Mouse (Mus musculus): Measurements from ENCODE around the gene Cym. TPM values are rescaled to one million over a fixed set of nuclear protein-coding genes. Genes with fewer than 3 reads are reported as not detected.

Gene Cym
- total RNA-seq (2021) = not detected

DNA sequence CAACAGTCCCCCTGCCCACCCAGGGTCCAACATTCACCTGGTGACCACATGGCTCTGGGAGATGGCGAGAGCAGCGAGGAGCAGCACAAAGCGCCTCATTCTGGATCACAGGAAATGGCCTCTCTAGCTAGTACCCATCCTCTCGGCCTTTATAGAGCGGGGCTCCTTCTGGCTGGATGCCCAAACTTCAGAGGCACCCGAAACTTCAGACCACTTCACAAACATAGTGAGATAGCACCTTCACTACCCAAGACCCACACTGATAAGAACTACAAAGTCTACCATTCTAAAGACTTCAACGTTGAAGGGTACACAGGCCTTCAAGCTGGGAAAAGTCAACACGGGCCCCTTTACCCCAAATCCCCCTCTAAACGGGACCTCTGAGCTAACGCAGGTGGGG is at the start of gene Cym:
Cym (minus strand) TSS at position 125 of the 400 bp plus-strand sequence.
- DNase-seq (ENCODE audit: extremely low spot score in 1 of 2, low spot score in 1 of 2) = no peak

DNA sequence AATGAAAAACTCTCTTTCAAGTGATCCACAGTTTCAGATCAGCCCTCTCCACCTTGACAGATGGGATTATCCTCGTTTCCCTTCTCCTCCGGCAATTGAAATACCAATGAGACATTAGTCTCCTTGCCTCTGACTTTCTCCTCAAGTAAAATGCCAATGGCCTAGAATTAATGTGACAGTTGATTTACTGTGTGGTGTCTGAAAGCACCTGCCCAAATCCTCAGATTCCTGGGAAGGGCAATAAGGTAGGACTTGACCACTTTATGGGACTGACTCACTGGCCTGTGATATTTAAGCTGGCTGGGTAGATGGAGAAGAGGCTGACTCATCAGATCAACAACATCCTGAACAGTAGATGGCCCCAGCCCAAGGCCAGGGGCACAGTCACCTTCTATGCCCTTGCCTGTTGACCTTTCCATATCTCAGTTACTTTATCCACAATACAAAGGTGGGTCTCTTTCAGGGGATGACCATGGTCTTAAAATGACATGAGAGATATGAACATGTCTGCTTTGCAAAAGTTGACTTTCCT is 45.3 kb upstream of the Cym start:
- DNase-seq (ENCODE audit: extremely low spot score in 1 of 2, low spot score in 1 of 2) = no peak

DNA sequence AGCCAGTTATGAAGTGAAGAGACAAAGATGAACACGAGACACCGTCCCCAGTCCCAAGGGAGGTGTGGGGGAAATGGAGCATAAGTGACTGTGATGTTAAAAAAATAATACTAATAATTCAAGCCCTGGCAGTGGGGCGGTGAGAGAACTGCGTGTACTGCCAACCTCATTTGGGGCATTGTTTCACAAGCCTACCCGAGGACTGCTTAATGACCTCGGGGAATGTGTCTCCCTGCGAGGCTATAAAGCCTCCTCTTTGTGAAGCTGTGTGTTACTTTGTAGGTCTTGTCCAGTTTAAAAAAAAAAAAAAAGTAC is 40.3 kb upstream of the Cym start:
- DNase-seq (ENCODE audit: extremely low spot score in 1 of 2, low spot score in 1 of 2) = no peak

DNA sequence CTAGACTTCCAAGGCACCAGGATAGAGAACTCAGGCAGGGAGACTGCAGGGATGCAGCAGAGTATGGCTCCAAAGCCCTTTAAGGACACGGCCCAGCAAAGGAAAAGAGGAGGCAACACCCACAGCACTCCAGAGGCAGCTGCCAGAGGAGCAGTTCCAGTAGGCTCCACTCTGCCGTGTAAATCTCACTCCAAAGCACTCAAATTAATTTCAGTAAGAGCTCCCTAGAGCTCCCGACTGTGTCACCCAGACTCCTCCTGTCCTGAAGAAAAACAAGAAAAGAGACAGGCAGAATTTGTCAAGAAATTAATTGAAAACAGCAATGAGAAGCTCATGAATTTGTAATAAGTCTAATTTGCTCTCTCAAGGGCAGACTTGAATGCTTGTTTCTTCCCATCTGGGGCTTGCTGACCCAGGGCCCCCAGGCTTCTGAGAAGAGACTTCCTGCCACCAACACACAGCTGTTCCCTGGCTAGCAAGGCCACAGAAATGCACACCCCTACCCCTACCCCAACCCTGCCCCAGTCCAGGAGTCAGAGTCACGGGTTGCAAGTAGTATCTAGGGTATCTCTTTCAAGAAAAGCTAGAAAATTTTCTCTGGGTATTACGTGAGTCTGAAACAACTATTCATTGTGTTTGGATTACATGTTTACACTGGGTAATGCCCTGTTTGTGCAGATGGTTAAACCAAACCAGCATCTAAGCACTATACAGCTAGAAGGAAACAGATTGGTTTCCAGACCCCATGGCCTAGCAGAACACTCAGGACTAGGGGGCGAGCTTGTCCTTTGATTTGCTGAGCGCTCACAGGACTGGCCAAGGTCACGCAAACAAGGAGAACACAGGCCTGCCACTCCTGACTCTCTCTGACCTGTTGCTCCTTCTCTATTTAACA is 39.7 kb upstream of the Cym start:
- DNase-seq (ENCODE audit: extremely low spot score in 1 of 2, low spot score in 1 of 2) = peak in 1 of 2 experiments; percentile 15

DNA sequence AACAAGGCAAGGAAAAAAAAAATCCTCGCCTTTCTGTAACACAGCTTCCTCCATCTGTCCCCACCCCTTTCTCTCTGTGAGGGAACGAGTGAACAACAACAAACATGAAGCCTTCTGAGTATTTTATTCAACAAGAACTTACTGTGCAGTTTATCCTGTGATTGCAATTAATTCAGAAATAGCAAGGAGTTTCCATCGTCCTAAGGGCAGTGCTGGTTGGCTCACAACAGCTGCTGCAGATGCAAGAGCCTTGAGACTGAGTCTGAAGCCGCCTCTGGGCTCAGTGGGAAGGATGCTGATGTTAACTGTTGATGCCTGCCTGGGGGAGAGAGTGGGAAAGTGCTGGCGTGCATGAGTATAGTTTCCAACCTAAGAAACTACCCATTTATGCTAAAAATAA is 36.4 kb upstream of the Cym start:
- DNase-seq (ENCODE audit: extremely low spot score in 1 of 2, low spot score in 1 of 2) = no peak

DNA sequence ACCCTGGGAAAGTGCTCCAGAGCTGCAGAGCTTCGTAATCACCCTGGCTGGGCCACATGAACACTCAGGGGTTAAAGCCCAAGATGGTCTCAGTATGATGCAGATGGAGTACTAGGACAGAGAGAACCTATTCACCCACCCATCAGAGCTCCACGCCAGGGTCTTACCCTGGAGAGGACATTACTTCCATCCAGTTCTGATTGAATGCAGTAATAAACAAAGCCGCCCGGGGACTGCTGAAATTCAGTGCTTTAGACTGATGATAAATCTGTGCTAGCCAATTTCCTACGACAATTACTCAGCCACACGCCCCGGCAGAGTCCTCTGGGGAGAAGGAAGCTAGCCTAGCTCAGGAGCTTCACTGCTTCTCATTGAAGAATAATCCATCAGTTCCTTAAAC is 35.2 kb upstream of the Cym start:
- DNase-seq (ENCODE audit: extremely low spot score in 1 of 2, low spot score in 1 of 2) = no peak

DNA sequence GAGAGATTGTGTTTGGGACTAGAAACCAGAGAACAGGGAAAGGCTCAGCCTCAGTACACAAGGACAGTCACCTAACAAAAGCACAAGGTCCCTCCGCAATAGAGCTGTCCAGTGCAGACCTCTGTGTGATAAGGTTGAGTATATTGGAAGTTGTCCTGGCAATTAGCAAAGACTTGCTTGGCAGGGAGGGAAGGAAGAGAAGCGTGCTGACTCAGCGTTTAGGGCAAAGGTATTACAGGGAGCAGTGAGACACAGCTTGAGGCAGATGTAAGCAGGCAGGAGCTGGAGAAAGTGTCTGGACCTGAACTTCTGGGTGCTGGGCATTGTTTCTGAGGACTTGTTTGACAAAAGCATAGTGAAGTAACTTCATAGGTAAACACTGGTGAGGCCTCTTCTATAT is 34.5 kb upstream of the Cym start:
- DNase-seq (ENCODE audit: extremely low spot score in 1 of 2, low spot score in 1 of 2) = no peak

DNA sequence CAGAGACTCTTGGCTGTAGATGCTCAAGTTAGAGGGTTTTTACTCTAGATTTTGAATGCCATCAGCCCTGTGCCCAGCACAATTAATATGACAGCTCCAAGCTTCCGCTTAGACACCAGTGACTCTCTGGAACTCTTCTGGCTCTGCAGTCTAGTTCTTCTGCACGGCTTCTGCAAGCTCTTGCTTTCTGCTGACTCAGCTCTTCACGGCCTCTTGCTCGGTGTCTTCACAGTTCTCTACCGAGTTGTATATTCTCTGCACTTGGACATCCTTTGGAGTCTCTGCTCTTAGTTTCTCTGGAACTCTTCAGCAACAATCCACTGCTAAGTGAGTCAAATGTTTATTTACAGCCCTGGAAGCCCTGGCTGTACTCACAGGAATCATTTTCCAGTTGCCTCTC is 32.4 kb upstream of the Cym start:
- DNase-seq (ENCODE audit: extremely low spot score in 1 of 2, low spot score in 1 of 2) = no peak

DNA sequence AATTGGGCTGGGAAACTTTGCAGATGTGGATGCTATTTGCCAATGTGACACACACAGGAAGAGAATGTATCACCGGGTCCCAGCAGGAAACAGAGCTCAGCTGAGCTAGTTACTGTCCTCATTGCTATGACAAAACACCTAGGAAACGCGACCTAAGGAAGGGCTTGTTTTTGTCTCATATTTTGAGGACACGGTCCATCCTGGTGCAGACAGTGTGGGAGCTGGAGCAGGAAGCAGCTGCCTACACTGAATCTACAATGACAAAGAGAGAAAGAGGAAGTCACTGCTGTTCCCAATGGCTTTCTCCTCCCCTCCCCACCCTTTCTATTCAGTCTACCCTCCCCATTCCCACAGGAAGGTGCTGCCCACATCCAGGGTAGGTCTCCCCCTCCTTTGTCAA is 30.5 kb upstream of the Cym start:
- no peak for DNase-seq (ENCODE audit: extremely low spot score in 1 of 2, low spot score in 1 of 2)

DNA sequence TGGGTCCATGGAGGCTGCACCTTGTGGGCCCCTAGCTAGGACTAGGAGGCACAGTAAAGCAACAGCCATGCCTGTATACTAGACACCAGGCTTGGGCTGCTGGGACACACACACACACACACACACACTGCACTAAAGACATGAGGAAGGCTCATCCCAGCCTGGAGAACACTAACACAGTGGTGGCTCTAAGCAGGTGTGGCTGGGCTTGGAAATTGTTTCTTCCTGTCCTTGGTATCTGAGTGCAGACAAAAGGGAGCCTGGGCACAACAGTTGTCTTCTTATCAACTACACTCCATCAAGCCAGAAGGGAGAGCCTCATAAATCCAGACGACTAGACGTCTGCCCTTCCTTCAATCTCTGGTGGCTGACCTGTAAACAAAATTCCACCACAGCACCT is 28.8 kb upstream of the Cym start:
- DNase-seq (ENCODE audit: extremely low spot score in 1 of 2, low spot score in 1 of 2) = no peak

DNA sequence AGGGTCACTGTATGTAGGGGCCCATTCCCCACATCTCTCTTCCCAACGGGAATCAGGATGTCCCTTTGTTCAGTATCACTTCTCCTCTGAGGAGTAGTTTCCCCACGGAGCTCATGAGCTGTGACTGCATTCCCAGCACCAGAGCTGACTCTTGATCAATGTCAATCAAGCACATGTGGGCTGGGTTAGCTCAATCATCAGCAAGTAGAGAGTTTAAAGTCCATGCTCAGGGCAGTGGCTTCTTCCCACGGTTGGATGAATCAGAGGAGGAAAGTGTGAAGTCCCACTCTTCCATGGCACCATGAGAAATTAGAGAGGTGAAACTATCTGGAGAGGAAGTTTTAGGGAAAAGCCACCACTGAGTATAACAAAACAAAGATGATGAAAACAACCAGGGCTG is 27.5 kb upstream of the Cym start:
- no peak for DNase-seq (ENCODE audit: extremely low spot score in 1 of 2, low spot score in 1 of 2)

DNA sequence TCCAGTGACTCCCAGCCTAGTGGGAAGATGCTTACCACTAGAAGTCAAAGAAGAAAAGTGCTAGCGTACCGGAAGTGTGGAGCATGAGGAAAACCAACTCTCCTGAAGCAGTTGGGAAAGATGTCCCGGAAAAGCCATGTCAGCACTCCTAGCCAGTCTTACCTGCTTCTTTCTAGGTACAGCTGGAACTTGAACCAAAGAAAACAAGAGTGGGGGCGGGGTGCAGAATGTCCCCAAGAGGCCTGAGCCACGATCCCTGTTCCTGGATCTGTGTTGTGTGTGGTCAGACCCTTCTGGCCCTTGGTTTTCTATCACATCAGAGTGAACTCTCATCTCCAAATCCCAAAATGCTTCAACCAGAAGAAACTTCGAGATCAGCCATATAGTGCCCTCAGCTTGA is 25.3 kb upstream of the Cym start:
- DNase-seq (ENCODE audit: extremely low spot score in 1 of 2, low spot score in 1 of 2) = no peak

DNA sequence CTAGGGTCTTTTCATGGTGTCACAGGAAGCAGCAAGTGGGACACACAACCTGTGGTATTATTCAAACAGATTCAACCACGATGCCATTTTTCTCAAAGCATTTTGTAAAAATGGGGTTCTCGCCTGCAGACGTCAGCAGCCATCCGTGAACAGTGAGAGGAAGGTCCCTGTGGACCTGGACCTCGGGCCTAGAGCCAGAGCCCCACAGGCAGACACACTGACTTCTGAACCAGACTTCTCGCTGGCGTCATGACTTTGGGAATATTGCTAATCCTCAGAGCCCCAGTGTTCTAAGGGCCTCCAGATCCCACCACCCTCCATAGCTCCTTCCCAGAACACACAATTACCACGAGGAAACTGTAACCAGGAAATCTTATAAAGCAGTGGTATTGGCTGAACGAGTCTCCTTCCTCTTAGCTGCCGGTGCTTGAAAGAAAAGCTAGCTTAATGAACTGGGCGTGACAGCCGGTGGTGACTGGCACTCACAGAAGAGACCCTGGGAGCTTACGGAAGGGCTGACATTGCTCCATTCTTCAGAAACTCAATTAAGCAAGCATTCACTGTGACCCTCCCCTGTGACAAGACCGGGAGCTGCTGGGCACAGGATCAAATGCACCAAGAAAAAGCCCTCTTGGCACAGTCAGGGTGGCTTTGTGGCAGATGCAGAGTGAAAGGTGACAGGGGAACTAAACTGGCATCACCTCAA is 20.0 kb upstream of the Cym start:
- DNase-seq (ENCODE audit: extremely low spot score in 1 of 2, low spot score in 1 of 2) = no peak

DNA sequence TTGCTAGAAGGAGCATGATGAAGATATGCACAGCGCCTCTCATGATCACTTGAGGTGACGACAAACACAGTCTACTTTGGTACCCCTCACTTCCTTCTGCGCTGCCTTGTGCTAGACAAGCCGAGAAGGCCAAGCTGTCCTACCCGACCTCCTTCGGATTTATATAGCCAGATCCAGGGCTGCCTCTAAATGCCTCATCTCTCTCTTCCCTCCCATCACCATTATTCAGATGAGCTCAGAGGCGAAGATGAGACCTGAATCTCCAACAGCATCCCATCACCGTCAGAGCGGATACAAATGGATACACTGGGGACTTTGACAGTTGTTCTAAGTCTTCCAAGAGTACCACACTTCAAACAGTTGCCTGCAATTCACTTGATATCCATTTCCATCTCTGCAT is 18.1 kb upstream of the Cym start, which contains the start of gene Prok1:
Prok1 (minus strand) TSS at position 101 of the 400 bp plus-strand sequence.
- no peak for DNase-seq (ENCODE audit: extremely low spot score in 1 of 2, low spot score in 1 of 2)

DNA sequence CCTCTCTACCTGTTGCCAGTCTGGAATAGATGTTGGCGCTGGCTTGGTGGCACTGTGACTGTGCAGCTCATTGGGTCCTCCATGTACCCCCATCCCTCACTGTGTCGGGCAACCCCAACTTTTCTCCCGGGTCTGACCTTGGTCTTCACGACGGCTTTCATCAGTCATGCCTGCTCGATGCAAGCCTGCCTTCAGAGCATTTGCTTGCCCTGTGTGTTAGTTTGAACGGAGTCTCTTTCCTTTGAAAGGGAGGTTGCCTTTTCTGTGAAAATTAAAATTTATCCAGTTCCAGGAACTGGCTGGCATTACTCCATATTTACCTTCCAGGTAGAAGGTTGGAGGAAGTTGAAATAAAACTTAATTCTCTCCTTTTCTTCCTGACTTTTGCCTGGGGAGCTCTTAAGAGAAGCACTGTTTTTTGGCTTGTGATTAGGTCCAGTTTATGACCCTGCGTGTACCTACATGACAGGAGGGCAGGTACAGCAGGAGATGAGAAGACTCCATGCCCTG is 17.0 kb upstream of the Cym start:
- no peak for DNase-seq (ENCODE audit: extremely low spot score in 1 of 2, low spot score in 1 of 2)

DNA sequence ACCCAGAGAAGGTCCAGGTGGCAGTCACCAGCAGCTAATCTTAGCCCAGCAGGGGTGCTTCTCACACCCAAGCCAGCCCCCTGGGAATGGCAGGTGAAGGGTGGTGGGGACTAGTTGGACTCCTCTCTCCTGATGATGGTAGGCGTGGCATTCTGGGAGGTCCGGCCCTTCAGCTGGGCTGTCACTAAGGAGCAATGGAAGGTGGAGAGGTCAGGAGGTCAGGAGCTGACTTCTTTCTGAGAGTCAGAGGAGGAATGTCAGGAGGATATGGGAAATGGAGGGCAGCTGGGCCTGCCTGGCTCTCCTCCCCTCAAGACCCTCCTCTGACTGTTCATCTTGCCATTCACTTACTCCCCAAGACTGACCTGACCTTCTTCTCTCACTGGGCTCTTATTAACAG is 16.5 kb upstream of the Cym start:
- DNase-seq (ENCODE audit: extremely low spot score in 1 of 2, low spot score in 1 of 2) = no peak

DNA sequence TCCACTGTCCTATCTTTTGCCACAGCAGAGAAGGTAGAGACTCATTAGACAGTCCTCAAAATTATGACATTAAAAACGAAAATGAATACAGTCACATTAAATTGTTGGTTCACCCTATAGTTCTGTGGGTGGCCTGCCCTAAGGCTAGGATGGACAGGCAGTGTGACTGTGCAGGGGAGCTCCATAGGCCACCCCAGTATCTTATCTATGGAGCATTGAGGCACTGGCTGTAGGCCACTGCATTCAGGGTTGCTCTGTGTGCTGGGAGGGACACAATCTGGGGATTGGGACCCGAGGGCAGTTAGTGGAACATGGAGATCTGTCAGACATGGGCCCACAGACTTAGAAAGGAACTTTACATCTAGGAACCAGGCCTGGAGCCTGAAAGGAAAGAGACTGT is 12.4 kb upstream of the Cym start:
- DNase-seq (ENCODE audit: extremely low spot score in 1 of 2, low spot score in 1 of 2) = no peak

DNA sequence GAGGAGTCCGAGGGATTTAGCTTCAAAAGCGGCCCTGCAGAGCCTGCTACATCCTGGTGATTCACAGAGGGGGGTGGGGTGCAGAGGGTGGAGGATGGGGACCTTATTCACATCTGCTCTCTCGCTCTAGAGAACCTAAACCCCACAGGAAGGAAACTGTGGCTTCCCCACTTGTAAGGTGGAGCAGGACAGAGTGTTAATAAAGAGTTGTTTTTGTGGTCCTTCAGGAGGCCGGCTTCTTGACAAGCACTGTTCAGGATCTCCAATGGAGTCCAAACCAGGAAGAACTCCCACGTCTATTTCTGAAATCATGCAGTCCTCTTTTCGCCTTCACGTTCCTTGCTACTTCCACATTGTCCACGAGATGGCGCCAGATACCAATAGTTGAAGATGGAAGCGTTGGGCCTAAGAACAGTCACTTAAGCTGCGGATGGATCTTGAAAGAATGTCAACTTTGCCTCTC is 11.8 kb upstream of the Cym start:
- DNase-seq (ENCODE audit: extremely low spot score in 1 of 2, low spot score in 1 of 2) = peak; percentile 84 to 97

DNA sequence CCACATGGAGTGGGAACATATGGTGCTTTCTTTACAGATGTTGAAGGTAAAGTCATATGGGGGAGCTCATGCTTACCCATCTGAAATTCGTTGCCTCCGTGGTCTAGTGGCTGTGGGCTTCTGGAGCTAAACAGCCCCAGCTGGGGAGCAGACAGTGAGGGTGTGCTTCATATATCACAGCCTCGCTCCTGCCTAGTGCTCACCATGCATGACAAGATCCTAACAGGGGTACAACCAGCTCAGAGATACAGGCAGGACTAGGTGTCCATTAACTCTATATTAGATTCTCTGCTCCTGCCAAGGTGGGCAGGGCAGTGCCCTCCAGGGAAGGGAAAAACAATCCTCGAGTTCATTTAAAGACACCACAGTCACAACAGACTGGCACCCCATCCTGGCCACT is 9.7 kb upstream of the Cym start:
- DNase-seq (ENCODE audit: extremely low spot score in 1 of 2, low spot score in 1 of 2) = no peak

DNA sequence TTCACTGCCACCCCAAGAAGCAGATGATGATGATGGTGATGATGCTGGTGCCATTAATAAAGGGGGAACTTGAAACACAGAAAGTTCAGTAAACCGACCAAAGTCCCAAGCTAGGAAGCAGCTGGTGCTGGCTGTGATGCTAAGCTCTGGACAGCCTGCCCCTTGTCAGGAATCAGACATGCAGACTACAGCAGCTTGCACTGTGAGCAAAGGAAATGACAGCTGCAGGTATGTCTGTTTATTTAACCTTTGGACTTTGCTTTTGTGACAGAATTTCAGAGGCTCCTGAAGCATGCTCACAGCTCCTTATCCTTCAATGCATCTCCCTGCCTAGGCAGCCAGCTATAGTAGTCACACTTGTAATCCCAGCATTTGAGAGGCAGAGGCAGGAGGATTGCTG is 9.0 kb upstream of the Cym start, which contains the start of gene A630076J17Rik:
A630076J17Rik (plus strand) TSS at position 88 of the 400 bp plus-strand sequence.
- no peak for DNase-seq (ENCODE audit: extremely low spot score in 1 of 2, low spot score in 1 of 2)

DNA sequence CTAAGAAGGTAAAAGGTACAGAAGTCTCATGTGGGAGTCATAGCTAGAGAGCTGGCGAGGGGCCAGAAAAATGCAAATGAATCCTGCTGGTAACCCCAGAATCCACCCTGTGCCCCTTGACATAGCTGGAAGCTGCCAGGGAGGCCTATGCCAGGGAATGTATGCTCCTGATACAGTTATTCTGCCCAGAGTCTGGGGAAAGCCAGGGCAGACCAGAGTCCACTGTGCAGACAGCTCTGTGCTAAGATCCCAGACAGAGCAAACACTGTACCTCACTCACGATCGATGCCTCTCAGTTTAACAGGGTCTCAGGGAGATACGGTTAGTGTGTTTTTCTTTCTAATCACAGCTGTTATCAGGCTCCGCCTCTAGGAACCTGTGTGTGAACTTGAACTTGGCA is 8.3 kb upstream of the Cym start:
- DNase-seq (ENCODE audit: extremely low spot score in 1 of 2, low spot score in 1 of 2) = no peak
